Mouse (Mus musculus) left cerebral cortex, adult 6 months (tissue): Measurements from ENCODE around the gene Gm5891. TPM values are rescaled to one million over a fixed set of nuclear protein-coding genes. Genes with fewer than 3 reads are reported as not detected.

Experiments used
- long read RNA-seq, 2 experiments: library from polyadenylated mRNA; unstranded; transcript quantifications; one replicate each; pipeline ENCODE4 v2.0.0; 2019 to 2020
- polyA plus RNA-seq: library from polyadenylated mRNA; unstranded; fragments of <200 nt; fragmentation: Nextera tagmentation; gene quantifications from 2 replicates; pipeline ENCODE4 v1.2.3, GENCODE M21; 2021

The Gm5891 gene
- polyA plus RNA-seq, result not detected in 2 replicates
- long read RNA-seq, experiment 1, result 0 reads
- long read RNA-seq, experiment 2, result 0 reads

GRCm38 (mm10) chr7:21921191-21921590, at the start of gene Gm5891:
Gm5891 (minus strand) TSS chr7:21921291.

Other genes starting within 250 kb of the Gm5891 start
- not detected in 2 replicates for gene Gm4175, start 159.8 kb downstream of the Gm5891 start, polyA plus RNA-seq
- not detected in 2 replicates for gene Gm4177, start 124.6 kb downstream of the Gm5891 start, polyA plus RNA-seq
- gene Vmn1r135, start 88.9 kb downstream of the Gm5891 start, polyA plus RNA-seq, result not detected in 2 replicates
- not detected in 2 replicates for gene Gm5725, start 77.0 kb downstream of the Gm5891 start, polyA plus RNA-seq
- gene Vmn1r137, start 73.3 kb upstream of the Gm5891 start, polyA plus RNA-seq, result not detected in 2 replicates
- gene Vmn1r138, start 107.6 kb upstream of the Gm5891 start, polyA plus RNA-seq, result not detected in 2 replicates
- gene Gm6176, start 135.0 kb upstream of the Gm5891 start, polyA plus RNA-seq, result not detected in 2 replicates
- gene Vmn1r139, start 147.8 kb upstream of the Gm5891 start, polyA plus RNA-seq, result not detected in 2 replicates
- not detected in 2 replicates for gene Gm16451, start 197.0 kb upstream of the Gm5891 start, polyA plus RNA-seq
- not detected in 2 replicates for gene Gm10666, start 213.4 kb upstream of the Gm5891 start, polyA plus RNA-seq
- not detected in 2 replicates for gene Vmn1r142, start 242.7 kb upstream of the Gm5891 start, polyA plus RNA-seq